Mouse (Mus musculus) kidney, adult 2 months (tissue): ENCODE data around the gene Actg1.

Experiments used
- CTCF ChIP-seq: fragments of 200-500 bp; conservative IDR thresholded peaks from 2 replicates; pipeline ENCODE4 v1.5.1; 2011; ENCODE audit warnings: low read depth, mild to moderate bottlenecking, control low read depth, low read length, moderate library complexity, mixed read lengths; ENCODE audit not compliant: insufficient read depth, insufficient read length
- POLR2A ChIP-seq: fragments of 200-500 bp; IDR thresholded peaks from one replicate; pipeline ENCODE4 v1.6.1; 2011; ENCODE audit warnings: low read depth, low read length, control low read depth

DNA sequence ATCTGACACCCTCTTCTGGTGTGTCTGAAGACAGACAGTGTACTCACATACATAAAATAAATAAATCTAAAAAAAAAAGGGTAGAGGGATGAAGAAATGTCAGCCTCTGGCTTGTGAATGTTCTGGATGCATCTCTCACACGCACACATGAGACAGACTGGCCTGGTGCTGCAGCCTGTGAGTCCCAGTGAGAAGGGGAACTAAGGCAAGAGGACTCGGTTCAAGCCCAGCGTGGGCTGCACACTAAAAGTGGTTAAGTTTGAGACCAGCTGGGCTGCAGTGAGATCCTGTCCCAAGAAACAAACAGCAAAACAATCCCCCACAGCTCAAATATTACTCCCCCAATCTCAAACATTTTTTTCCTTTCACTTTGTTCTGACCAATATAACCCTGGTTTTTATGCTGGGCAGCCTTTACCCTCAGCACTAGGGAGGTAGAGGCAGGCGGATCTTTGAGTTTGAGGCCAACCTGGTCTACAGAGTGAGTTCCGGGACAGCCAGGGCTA lies 5.6 kb downstream of the Actg1 start:
- TF ChIP-seq CTCF (no peak), POLR2A (no peak)
